Mouse (Mus musculus) urinary bladder, adult 18-20 months (tissue): ENCODE data around the gene Clps.
"Not testable (repeated sequence)": the region's sequence is repeated elsewhere in the genome, so short reads cannot be mapped to it uniquely, and the experiment has no call there.

Experiments
- DNase-seq, 2 experiments: peaks; one replicate each; pipeline ENCODE4 v3.0.0; 2022; ENCODE audit warnings: low spot score in 2 of 2, mixed read lengths in 2 of 2

Clps gene

GRCm38 (mm10) chr17:28560598-28560997 is at the start of gene Clps:
Gene Clps (minus strand): TSS chr17:28560766.
- DNase-seq: no peak

DNA sequence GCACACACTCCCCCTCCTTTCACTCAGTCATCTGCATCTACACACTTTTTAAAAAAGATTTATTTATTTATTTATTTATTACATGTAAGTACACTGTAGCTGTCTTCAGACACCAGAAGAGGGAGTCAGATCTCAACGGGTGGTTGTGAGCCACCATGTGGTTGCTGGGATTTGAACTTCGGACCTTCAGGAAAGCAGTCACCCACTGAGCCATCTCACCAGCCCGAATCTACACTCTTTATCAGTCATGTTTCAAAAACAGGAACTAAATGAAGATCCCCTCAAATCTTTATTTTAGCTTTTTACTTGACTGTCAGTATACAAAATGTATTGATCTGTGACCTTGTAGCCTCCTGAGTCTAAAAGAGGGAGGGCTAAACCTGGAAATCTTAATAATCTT is 49.0 kb upstream of the Clps start:
- no peak for DNase-seq

GRCm38 (mm10) chr17:28601557-28602250 is 41.1 kb upstream of the Clps start:
- no peak for DNase-seq

GRCm38 (mm10) chr17:28600780-28601179 is 40.2 kb upstream of the Clps start:
- DNase-seq: no peak

DNA sequence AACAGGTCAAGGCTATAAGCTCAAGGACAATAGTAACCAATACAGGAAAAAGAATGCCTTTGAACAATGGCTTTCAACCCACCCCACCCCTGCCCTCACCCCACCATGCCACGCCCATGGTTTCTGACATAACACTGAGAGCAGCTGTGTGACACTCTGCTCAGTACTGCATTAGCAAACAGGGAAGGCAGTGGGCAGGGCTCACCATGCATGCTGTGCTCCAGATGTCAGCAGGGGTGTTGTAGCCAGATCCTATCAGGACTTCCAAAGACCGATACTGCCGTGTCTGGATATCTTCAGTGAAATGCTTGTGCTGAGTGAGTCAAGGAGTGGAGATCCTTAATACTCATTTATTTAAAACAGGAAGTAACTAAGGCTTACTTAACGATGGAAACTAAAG is 33.4 kb upstream of the Clps start:
- DNase-seq: no peak

DNA sequence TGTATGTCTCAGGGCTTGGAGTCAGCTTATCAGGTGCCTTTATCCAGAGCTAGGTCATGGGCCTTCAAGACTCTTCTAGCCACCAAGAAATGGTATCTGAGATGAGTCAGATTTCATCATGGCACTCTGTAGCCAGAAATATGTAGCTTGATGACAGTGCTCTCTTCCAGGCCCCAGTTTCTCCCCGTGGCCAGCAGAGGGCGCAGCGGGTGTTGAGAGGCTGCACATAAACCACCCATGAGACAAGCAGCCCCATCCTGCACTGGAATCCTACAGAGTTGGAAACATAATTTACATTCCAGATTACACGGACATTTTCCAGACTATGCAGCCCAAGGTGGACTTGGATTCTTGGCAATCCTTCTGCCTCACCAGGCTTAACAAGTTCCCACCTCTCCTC is 32.4 kb upstream of the Clps start:
- DNase-seq: peak; percentile 25 to 45

- DNase-seq: no peak
Observed at GRCm38 (mm10) chr17:28591476-28591875, 30.9 kb upstream of the Clps start.

GRCm38 (mm10) chr17:28590596-28590995 is 30.0 kb upstream of the Clps start:
- no peak for DNase-seq

- DNase-seq: no peak
Observed at GRCm38 (mm10) chr17:28588591-28588990, 28.0 kb upstream of the Clps start.

DNA sequence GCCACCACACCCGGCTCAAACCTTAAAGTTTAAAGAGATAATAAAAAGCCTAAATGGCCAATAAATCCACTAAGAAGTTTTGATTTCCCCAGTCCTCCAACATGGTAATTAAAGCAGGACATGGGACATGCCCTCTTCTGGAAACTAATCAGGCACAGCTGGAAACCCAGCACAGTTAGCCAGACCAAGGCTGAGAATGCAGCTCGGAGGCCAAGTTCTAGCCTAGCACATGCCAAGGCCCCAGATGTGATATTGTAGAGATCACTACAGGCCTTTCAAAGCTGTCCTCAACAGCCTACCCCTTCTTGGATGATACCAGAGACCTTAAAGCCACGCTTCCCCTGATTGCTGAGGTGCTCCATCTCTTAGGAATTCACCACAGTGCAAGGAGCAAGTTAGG is 25.9 kb upstream of the Clps start:
- DNase-seq: no peak

DNA sequence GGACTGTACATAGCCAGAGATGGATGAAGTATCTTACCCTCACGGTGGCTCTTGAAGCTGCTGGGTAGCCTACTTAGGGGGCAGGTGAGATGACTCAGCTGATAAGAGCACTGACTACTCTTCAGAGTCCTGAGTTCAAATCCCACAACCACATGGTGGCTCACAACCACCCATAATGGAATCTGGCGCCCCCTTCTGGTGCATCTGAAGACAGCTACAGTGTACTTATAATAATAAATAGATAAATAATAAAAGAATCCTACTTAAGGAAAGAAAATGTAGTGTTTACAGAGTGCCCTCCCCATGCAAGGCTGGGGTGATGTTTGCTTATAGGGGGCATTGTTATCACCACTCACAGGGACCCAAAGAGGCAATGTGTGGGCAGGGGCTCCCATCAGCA is 20.5 kb upstream of the Clps start:
- no peak for DNase-seq

GRCm38 (mm10) chr17:28580396-28580795 is 19.8 kb upstream of the Clps start:
- peak in 1 of 2 experiments; percentile 44 for DNase-seq

GRCm38 (mm10) chr17:28575244-28576125 is 14.9 kb upstream of the Clps start, which contains the start of gene Lhfpl5:
Gene Lhfpl5 (plus strand): TSS chr17:28575641.
- no peak for DNase-seq

- DNase-seq: no peak
Observed at GRCm38 (mm10) chr17:28572941-28573340, 12.4 kb upstream of the Clps start.

DNA sequence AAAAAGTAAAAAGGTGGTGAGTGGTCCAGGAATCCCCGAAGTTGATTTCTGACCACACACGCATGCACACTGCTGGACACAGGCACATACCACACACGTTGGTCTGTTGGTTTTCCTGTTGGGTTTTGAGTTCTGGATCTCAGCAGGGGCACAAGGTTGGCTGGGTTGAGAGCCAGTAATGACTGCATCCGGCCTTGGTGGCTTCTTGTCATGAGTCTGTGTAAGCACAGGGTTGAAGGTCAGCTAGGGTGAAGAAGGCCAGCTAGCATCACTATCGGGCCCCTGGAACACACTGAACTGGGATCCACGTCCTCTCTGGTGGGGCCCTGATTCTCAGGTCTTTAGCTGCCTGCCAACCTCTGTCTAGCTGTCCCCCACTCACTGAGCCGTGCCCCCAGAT is 12.0 kb upstream of the Clps start:
- DNase-seq: no peak

- DNase-seq: no peak
Observed at GRCm38 (mm10) chr17:28571868-28572267, 11.3 kb upstream of the Clps start.

GRCm38 (mm10) chr17:28567541-28567940 is 7.0 kb upstream of the Clps start:
- DNase-seq: no peak

- DNase-seq: no peak
Observed at GRCm38 (mm10) chr17:28565181-28565580, 4.6 kb upstream of the Clps start.

GRCm38 (mm10) chr17:28561613-28562012 is 1.0 kb upstream of the Clps start:
- no peak for DNase-seq

DNA sequence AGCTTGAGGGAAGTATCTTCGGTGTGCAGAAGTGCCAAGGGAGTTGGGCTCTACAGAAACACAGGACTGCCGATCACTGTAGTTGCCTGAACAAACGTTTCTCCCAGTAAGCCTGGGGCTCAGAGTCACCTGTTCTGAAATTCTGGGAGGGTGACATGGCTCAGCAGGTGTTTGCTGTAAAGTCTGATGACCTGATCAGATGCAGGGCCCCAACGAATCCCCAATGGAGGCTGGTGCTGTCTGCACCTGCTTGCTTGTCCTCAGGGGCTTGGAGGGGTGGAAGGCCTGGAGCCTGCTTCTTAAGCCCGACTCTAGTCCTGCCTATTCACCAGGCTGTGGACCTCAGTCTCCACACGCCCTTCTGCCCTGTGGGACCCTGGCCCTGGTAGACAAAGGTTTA is 2.8 kb downstream of the Clps start:
- no peak for DNase-seq

DNA sequence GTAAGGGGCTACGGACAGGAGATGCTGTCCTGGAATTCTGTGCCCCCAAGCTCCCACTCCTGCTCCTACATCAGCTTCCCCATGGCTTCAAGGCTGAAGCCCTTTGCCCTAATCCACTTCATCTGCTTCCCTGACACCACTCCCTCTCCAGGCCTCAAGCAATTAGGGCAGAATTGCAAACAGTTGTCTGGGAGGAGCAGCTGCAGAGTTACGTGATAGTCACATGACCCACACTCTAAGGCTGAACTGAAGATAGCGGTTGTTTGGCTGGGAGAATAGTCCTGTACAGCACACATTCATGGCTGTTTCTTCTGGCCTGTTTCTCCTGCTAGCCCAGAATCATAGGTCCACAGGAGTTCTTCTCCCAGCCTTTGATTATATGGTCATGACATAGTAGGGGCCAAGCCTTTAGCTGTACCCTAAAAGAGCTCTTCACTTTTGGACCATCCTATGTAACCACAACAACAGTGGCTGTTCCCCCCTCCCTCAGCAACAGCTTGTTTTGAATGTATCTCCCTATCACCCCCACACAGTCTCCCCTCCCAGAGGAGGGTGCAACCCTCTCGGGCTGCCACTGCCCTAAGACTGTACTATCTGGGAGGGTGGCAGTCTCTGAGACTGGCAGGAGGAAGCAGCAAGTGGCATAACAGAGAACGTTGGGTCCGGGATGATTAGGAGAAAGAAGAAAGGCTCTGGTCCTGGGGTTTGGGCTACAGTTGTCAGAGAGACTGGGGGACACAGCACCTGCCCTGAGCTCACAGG is 3.8 kb downstream of the Clps start:
- no peak for DNase-seq

DNA sequence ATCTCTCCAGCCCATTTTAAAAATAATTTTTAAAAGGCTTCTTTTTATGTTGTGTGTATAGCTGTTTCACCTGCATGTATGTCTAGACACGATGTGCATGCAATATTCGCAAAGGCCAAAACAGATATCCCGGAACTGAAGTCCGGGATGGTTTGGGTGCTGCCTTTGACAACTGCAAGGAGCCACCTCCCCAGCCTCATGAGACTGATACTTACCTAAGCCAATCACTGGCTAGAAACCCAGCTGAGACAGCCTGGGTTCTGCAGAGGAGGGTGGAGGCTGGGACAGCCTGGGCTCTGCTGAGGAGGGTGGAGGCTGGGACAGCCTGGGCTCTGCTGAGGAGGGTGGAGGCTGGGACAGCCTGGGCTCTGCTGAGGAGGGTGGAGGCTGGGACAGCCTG is 6.5 kb downstream of the Clps start:
- not testable (repeated sequence) for DNase-seq
